Mouse (Mus musculus) liver, embryonic 12.5 days (tissue): ENCODE measurements around the gene Mospd3. TPM values are rescaled to one million over a fixed set of nuclear protein-coding genes. Genes with fewer than 3 reads are reported as not detected.

Source experiments
- ATAC-seq: fragments of 200-750 bp; cut with Nextera tagmentation; 2 replicates; pipeline ENCODE4 v1.8.0; 2017; ENCODE audit warnings: moderate number of reproducible peaks, mild to moderate bottlenecking, moderate library complexity
- H3K27ac ChIP-seq: fragments of 300-500 bp; sonication (generic); 2 replicates; pipeline ENCODE4 v1.5.1; 2016; ENCODE audit warnings: mild to moderate bottlenecking
- H3K27me3 ChIP-seq: fragments of 300-500 bp; sonication (generic); replicated peaks from 2 replicates; pipeline ENCODE4 v1.6.1; 2016; ENCODE audit warnings: mild to moderate bottlenecking, moderate library complexity
- H3K36me3 ChIP-seq: fragments of 300-500 bp; sonication (generic); 2 replicates; pipeline ENCODE4 v1.6.1; 2016; ENCODE audit warnings: mild to moderate bottlenecking, moderate library complexity
- H3K4me1 ChIP-seq: fragments of 300-500 bp; sonication (generic); 2 replicates; pipeline ENCODE4 v1.6.1; 2016
- H3K4me2 ChIP-seq: fragments of 300-500 bp; sonication (generic); 2 replicates; pipeline ENCODE4 v1.6.1; 2016; ENCODE audit warnings: mild to moderate bottlenecking, moderate library complexity
- H3K4me3 ChIP-seq: fragments of 300-500 bp; sonication (generic); 2 replicates; pipeline ENCODE4 v1.5.1; 2016; ENCODE audit warnings: mild to moderate bottlenecking, moderate library complexity
- H3K9ac ChIP-seq: fragments of 300-500 bp; sonication (generic); 2 replicates; pipeline ENCODE4 v1.6.1; 2016; ENCODE audit warnings: mild to moderate bottlenecking, moderate library complexity
- H3K9me3 ChIP-seq: fragments of 300-500 bp; sonication (generic); replicated peaks from 2 replicates; pipeline ENCODE4 v1.6.1; 2016; ENCODE audit warnings: mild to moderate bottlenecking, moderate library complexity
- WGBS: fragments of 180-500 bp; shearing (Covaris S2); methylation state at CpG from one replicate; pipeline ENCODE4 v1.1.7; 2016; ENCODE audit not compliant: insufficient replicate concordance; 5-methylcytosine and 5-hydroxymethylcytosine counted together
- polyA plus RNA-seq: library from polyadenylated mRNA; unstranded; fragments of >200 nt; fragmentation: Nextera tagmentation; extraction: Ambion mirVana; gene quantifications from 2 replicates; pipeline ENCODE4 v1.2.1, GENCODE M21; 2016

Mospd3 gene
- polyA plus RNA-seq, 1 experiment from 2014 or later: 48.4 TPM

GRCm38 (mm10) chr5:137570181-137570580 is 30.7 kb downstream of the Mospd3 start:
- ATAC-seq: no peak
- Histone ChIP-seq H3K4me1 (peaks cover 74% of the 10 kb centered on the region), H3K36me3 (peaks cover 22% of the 10 kb centered on the region), H3K27me3 (peaks cover 28% of the 10 kb centered on the region; the same call in 1 of the 2 replicates), H3K9ac (peak overlapping the region; percentile 78), H3K4me3 (peak overlapping the region; percentile 68), H3K27ac (peak overlapping the region; percentile 94), H3K4me2 (peak overlapping the region; percentile 92), H3K9me3 (no peaks in the 10 kb centered on the region; the same call in 1 of the 2 replicates)
- 12% methylated on average over 7 of the region's 7 CpGs for WGBS

DNA sequence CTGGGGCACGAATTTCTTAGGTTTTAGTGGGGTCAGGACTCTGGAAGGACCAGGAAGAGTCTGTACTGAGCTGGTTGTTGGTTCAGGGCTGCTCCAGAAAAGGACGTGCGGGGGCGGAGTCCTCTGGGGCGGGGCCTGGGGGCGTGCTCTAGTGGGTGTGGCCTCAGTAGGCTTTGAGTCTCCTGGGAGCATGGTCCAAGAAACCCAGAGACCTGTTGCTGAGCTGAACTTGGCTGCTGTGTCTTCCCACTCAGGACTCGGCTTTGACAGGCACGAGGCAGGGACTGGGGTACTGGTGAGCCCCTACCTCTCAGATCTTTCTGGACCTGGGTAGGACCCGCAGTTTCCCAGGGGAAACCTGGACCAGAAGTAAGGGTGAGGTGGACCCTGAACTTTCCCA is 31.2 kb downstream of the Mospd3 start, which contains the start of gene Tfr2:
Gene Tfr2, plus strand, starts transcription at position 176 of the 400 bp plus-strand sequence.
- Histone ChIP-seq H3K27me3 (peaks cover 24% of the 10 kb centered on the region; the same call in 1 of the 2 replicates), H3K9me3 (no peaks in the 10 kb centered on the region; the same call in 1 of the 2 replicates), H3K4me2 (peak within 1 kb of the TSS; percentile 92), H3K36me3 (peaks cover 16% of the 10 kb centered on the region), H3K9ac (peak within 1 kb of the TSS; percentile 78), H3K27ac (peak within 1 kb of the TSS; percentile 94), H3K4me1 (peaks cover 69% of the 10 kb centered on the region), H3K4me3 (peak within 1 kb of the TSS; percentile 68)
- WGBS: 5% methylated on average over 9 of the region's 9 CpGs
- peak; percentile 81 for ATAC-seq

GRCm38 (mm10) chr5:137569031-137569430 is 31.8 kb downstream of the Mospd3 start:
- peaks cover 18% of the 10 kb centered on the region; the same call in 1 of the 2 replicates for H3K27me3 ChIP-seq
- 58% methylated on average over 12 of the region's 12 CpGs for WGBS
- ATAC-seq: no peak
- peak overlapping the region; percentile 92 for H3K4me2 ChIP-seq
- peak overlapping the region; percentile 94 for H3K27ac ChIP-seq
- peaks cover 10% of the 10 kb centered on the region for H3K36me3 ChIP-seq
- H3K4me1 ChIP-seq: peaks cover 63% of the 10 kb centered on the region
- H3K4me3 ChIP-seq: peak overlapping the region; percentile 68; the same call in 1 of the 2 replicates
- H3K9me3 ChIP-seq: no peaks in the 10 kb centered on the region; the same call in 1 of the 2 replicates
- H3K9ac ChIP-seq: no peak overlapping the region

DNA sequence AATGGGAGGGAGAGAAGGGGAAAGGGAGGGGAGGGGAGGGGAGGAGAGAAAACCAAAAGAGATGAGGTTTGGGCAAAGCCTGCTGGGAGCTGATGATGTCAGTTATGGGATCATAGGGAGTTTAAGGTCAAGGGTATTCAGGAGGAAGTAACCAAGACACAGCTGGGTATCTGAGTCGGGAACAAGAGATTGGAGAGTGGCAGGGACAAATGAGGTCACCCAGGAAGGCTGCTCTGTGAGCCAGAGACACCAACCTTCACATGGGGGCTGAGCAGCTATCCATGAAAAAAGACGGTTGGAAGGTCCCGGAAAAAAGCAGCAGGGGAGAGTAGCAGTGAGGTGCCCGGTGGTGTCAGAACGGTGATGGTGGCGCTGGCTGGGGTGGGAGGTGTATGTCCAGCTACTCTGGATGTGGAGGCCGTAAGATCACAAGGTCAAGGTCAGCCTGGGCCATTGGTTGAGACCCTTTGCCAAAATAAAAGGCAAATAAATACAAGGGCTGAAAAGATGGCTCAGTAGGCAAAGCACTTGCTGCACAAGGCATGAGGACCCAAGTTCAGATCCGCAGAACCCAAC is 32.5 kb downstream of the Mospd3 start:
- Histone ChIP-seq H3K27me3 (peaks cover 15% of the 10 kb centered on the region; the same call in 1 of the 2 replicates), H3K36me3 (peaks cover 3% of the 10 kb centered on the region), H3K4me1 (peaks cover 56% of the 10 kb centered on the region), H3K9me3 (no peaks in the 10 kb centered on the region; the same call in 1 of the 2 replicates), H3K4me3 (no peak overlapping the region), H3K27ac (no peak overlapping the region), H3K9ac (no peak overlapping the region), H3K4me2 (no peak overlapping the region)
- WGBS: 71% methylated on average over 8 of the region's 8 CpGs
- ATAC-seq: no peak

DNA sequence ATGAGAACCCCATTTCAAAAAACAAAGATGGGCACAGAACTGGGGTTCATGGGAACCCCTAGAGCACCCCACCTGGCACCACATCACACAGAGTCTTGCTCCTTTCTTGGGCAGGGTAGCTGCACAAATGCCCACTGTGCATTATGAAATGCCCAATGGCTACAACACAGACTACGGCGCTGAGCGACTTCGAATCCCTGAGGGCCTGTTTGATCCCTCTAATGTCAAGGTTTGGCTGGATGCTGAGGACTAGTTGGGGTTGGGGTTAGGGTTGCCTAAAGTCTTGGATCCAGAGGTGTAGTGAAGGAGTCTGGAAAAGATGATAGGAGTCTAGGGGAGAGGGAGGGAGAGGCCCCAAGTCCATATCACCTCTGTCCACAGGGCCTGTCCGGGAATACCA is 34.4 kb downstream of the Mospd3 start:
- no peak for ATAC-seq
- Histone ChIP-seq H3K4me3 (no peak overlapping the region), H3K4me2 (no peak overlapping the region), H3K36me3 (no peaks in the 10 kb centered on the region), H3K27ac (no peak overlapping the region), H3K9ac (no peak overlapping the region), H3K9me3 (no peaks in the 10 kb centered on the region; the same call in 1 of the 2 replicates), H3K27me3 (peaks cover 26% of the 10 kb centered on the region), H3K4me1 (peaks cover 38% of the 10 kb centered on the region)
- 81% methylated on average over 5 of the region's 5 CpGs for WGBS

DNA sequence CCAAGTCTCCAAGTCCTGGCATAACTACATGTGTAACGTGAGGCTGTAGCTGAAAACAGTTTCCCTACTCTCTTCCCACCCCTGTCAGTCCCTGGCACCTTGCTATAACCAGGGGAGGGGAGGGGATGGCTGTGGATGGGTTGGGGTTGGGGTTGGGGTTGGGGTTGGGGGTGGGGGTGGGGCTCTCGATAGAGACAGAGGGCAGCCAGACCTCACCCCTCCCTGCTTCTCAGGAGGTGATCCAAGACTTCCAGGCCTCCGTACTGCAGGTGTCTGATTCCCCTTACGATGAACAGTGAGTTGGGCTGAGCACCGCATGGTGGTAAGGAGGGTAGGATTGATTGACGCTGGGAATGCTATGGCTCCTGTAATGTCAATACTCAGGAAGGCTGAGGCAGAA is 35.1 kb downstream of the Mospd3 start:
- H3K4me3 ChIP-seq: no peak overlapping the region
- peaks cover 31% of the 10 kb centered on the region for H3K4me1 ChIP-seq
- H3K9ac ChIP-seq: no peak overlapping the region
- 75% methylated on average over 6 of the region's 6 CpGs for WGBS
- no peak overlapping the region for H3K27ac ChIP-seq
- no peaks in the 10 kb centered on the region for H3K36me3 ChIP-seq
- no peaks in the 10 kb centered on the region; the same call in 1 of the 2 replicates for H3K9me3 ChIP-seq
- ATAC-seq: no peak
- no peak overlapping the region for H3K4me2 ChIP-seq
- peaks cover 33% of the 10 kb centered on the region for H3K27me3 ChIP-seq

DNA sequence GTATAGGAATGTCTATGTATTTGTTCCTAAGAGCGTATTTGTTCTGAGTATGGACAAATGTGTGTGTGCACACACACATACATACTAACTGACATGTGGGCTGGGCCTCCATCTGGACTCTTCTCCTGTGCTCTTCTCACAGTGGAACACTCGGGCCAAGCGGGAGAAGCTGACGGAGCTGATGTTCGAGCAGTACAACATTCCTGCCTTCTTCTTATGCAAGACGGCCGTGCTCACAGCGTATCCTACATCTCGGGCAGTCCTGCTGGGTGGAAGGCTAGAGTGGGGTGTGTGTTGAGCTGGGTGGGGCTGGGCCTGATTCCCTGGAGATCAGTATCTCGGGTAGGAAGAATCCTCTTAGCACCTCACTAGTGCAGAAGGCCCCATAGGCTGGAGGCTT is 37.9 kb downstream of the Mospd3 start:
- Histone ChIP-seq H3K4me1 (peaks cover 4% of the 10 kb centered on the region), H3K27ac (no peak overlapping the region), H3K36me3 (no peaks in the 10 kb centered on the region), H3K9me3 (no peaks in the 10 kb centered on the region), H3K27me3 (peaks cover 54% of the 10 kb centered on the region), H3K9ac (no peak overlapping the region), H3K4me3 (no peak overlapping the region), H3K4me2 (no peak overlapping the region)
- ATAC-seq: 0 out of 2 replicates have a peak, but pooled peaks have one; percentile 13
- 71% methylated on average over 10 of the region's 10 CpGs for WGBS

- peaks cover 43% of the 10 kb centered on the region for H3K27me3 ChIP-seq
- H3K36me3 ChIP-seq: no peaks in the 10 kb centered on the region
- H3K4me3 ChIP-seq: no peak overlapping the region
- ATAC-seq: no peak
- H3K9me3 ChIP-seq: no peaks in the 10 kb centered on the region
- H3K9ac ChIP-seq: no peak overlapping the region
- 51% methylated on average over 6 of the region's 6 CpGs for WGBS
- H3K4me1 ChIP-seq: no peaks in the 10 kb centered on the region
- no peak overlapping the region for H3K27ac ChIP-seq
- H3K4me2 ChIP-seq: no peak overlapping the region
Measured at GRCm38 (mm10) chr5:137561556-137561955, 39.3 kb downstream of the Mospd3 start.

DNA sequence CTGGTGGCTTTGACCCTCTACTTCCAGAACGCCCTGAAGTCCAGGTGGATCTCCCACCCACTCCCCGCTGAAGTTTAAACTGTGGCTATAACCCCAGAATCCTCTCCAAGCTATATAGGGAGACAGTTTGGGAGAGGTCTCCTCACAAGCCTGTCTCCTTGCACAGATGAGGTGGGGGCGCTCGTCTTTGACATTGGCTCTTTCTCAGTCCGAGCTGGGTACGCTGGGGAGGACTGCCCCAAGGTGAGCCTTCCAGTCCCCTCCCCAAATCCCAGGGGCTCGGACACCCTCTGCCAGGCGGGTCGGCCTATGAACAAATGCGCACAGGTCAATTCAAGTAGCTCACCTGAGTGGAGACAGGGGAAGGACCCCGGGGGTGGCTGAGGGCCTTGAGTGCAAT is 47.0 kb downstream of the Mospd3 start:
- 34% methylated on average over 11 of the region's 11 CpGs for WGBS
- H3K4me3 ChIP-seq: no peak overlapping the region

DNA sequence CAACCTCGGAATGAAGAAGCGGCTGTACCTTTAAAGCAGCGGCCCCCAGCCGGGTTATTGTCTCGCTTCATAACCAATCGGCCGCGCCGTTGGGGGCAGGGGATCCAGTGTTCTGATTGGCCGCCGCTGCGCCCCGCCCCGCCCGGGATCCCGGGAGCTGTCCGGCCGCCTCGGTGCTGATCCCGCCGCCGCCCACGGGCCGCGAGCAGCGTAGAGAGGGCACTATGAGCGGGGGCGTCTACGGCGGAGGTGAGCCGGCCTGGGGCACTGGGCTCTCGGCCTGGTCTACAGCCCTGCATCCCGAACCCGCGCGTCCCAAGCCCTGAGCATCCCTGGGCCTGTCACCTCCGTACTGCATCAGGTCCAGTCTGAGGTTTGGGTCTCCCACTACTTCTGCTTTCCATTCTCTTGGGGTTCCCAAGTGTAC is 47.4 kb downstream of the Mospd3 start, which contains the start of gene Actl6b:
Gene Actl6b, plus strand, starts transcription at position 107 of the 427 bp plus-strand sequence.
- WGBS: under 1% methylated on average over 37 of the region's 37 CpGs
- Histone ChIP-seq H3K4me1 (peaks cover 7% of the 10 kb centered on the region), H3K9ac (no peak within 1 kb of the TSS), H3K9me3 (no peaks in the 10 kb centered on the region), H3K36me3 (no peaks in the 10 kb centered on the region), H3K4me2 (peak within 1 kb of the TSS; percentile 46), H3K27ac (no peak within 1 kb of the TSS), H3K27me3 (peaks cover 72% of the 10 kb centered on the region), H3K4me3 (peak within 1 kb of the TSS; percentile 16; the same call in 1 of the 2 replicates)
- peak; percentile 65 for ATAC-seq

More for the DNA sequence above, 47.0 kb downstream of the Mospd3 start:
- Histone ChIP-seq H3K4me1 (peaks cover 7% of the 10 kb centered on the region), H3K36me3 (no peaks in the 10 kb centered on the region), H3K27me3 (peaks cover 77% of the 10 kb centered on the region), H3K27ac (no peak overlapping the region), H3K4me2 (peak overlapping the region; percentile 46; the same call in 1 of the 2 replicates), H3K9ac (no peak overlapping the region), H3K9me3 (no peaks in the 10 kb centered on the region)
- no peak for ATAC-seq

DNA sequence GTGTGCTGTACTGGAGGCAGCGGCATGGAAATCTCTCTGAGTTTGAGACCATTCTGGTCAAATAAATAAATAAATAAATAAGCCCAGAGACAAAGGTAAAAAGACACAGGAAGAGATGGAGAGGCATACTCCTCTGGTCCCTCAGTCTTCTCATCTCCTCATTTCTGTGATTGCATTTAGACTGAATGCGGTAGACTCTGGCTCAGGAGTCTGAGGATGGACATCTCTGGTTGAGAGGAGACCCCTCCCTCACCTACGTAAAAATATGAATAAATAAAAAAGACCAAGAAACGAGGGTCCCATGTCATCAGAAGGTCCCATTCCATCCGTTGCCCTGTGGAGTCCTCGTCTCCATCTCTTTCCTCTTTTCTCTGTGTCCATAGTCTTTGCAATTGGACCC is 47.9 kb downstream of the Mospd3 start:
- ATAC-seq: no peak
- Histone ChIP-seq H3K4me1 (peaks cover 7% of the 10 kb centered on the region), H3K4me2 (peak overlapping the region; percentile 46), H3K9me3 (no peaks in the 10 kb centered on the region), H3K36me3 (no peaks in the 10 kb centered on the region), H3K4me3 (peak overlapping the region; percentile 16; the same call in 1 of the 2 replicates), H3K9ac (no peak overlapping the region), H3K27me3 (peaks cover 69% of the 10 kb centered on the region), H3K27ac (no peak overlapping the region)
- WGBS: 29% methylated on average over 6 of the region's 6 CpGs

- Histone ChIP-seq H3K27me3 (peaks cover 67% of the 10 kb centered on the region), H3K9ac (no peak overlapping the region), H3K9me3 (no peaks in the 10 kb centered on the region), H3K4me1 (peaks cover 7% of the 10 kb centered on the region), H3K4me3 (no peak overlapping the region), H3K27ac (no peak overlapping the region), H3K4me2 (no peak overlapping the region), H3K36me3 (no peaks in the 10 kb centered on the region)
- WGBS: 63% methylated on average over 5 of the region's 5 CpGs
- no peak for ATAC-seq
Measured at GRCm38 (mm10) chr5:137551119-137551518, 49.7 kb downstream of the Mospd3 start.
